Mouse (Mus musculus) MEL (cell line): Measurements from ENCODE around the gene 1700029I15Rik. TPM values are rescaled to one million over a fixed set of nuclear protein-coding genes. Genes with fewer than 3 reads are reported as not detected.

ENCODE experiments used
- DNase-seq: peaks from one replicate; pipeline ENCODE4 v3.0.0; 2011; ENCODE audit warnings: low read depth, low spot score
- H3K27ac ChIP-seq: 2 replicates; pipeline ENCODE4 v1.5.1; 2012; ENCODE audit warnings: low read depth, mild to moderate bottlenecking, control low read depth, low read length, moderate library complexity; ENCODE audit not compliant: control insufficient read depth
- H3K27me3 ChIP-seq, 2 experiments: fragments of 150-350 bp in 1 of 2; sonication (generic) in 1 of 2; 2 replicates each; pipeline ENCODE4 v1.6.1; 2012; ENCODE audit warnings: low read length in 2 of 2, mild to moderate bottlenecking in 2 of 2, improper control_type of control experiment in 1 of 2, moderate library complexity in 1 of 2; ENCODE audit not compliant: insufficient read depth in 2 of 2, control insufficient read depth in 1 of 2
- H3K36me3 ChIP-seq, 2 experiments: 2 replicates each; pipeline ENCODE4 v1.6.1; 2012 to 2014; ENCODE audit warnings: low read length in 2 of 2, improper control_type of control experiment in 1 of 2, inconsistent platforms in 1 of 2, mild to moderate bottlenecking in 1 of 2; ENCODE audit not compliant: insufficient read depth in 2 of 2, control insufficient read depth in 1 of 2
- H3K4me1 ChIP-seq, 2 experiments: fragments of 150-350 bp in 1 of 2; sonication (generic) in 1 of 2; 2 replicates each; pipeline ENCODE4 v1.6.1; 2012; ENCODE audit warnings: low read length in 2 of 2, improper control_type of control experiment in 1 of 2, mild to moderate bottlenecking in 1 of 2; ENCODE audit not compliant: insufficient read depth in 2 of 2, control insufficient read depth in 1 of 2
- H3K4me3 ChIP-seq, 2 experiments: fragments of 150-350 bp in 1 of 2; sonication (generic) in 1 of 2; 2 replicates each; pipeline ENCODE4 v1.5.1; 2012; ENCODE audit warnings: low read depth in 2 of 2, low read length in 2 of 2, mild to moderate bottlenecking in 2 of 2, moderate library complexity in 2 of 2, control low read depth in 1 of 2, improper control_type of control experiment in 1 of 2; ENCODE audit not compliant: control insufficient read depth in 1 of 2, insufficient read depth in 1 of 2
- H3K79me2 ChIP-seq: 2 replicates; pipeline ENCODE4 v1.6.1; 2012; ENCODE audit warnings: mild to moderate bottlenecking, low read length, moderate library complexity; ENCODE audit not compliant: control insufficient read depth, poor library complexity, insufficient read depth
- H3K9ac ChIP-seq: 2 replicates; pipeline ENCODE4 v1.6.1; 2012; ENCODE audit warnings: low read depth, mild to moderate bottlenecking, control low read depth, low read length, moderate library complexity; ENCODE audit not compliant: control insufficient read depth, poor library complexity, severe bottlenecking
- H3K9me3 ChIP-seq: fragments of 150-350 bp; sonication (generic); replicated peaks from 2 replicates; pipeline ENCODE4 v1.6.1; 2012; ENCODE audit warnings: mild to moderate bottlenecking, low read length, improper control_type of control experiment, moderate library complexity; ENCODE audit not compliant: insufficient read depth
- BHLHE40 ChIP-seq: IDR thresholded peaks from 2 replicates; pipeline ENCODE4 v1.6.1; 2012; ENCODE audit warnings: low read depth, mild to moderate bottlenecking, inconsistent platforms, low read length, improper control_type of control experiment, borderline replicate concordance
- CTCF ChIP-seq, 3 experiments: IDR thresholded peaks in 2 of 3; conservative IDR thresholded peaks in 1 of 3; 2 replicates each; pipeline ENCODE4 v1.5.1; 2011 to 2012; ENCODE audit warnings: low read length in 3 of 3, low read depth in 2 of 3, mild to moderate bottlenecking in 2 of 3, improper control_type of control experiment in 1 of 3, inconsistent platforms in 1 of 3, mixed read lengths in 1 of 3, moderate library complexity in 1 of 3; ENCODE audit not compliant: control insufficient read depth in 1 of 3, insufficient read depth in 1 of 3, poor library complexity in 1 of 3, severe bottlenecking in 1 of 3
- E2F4 ChIP-seq: IDR thresholded peaks from 2 replicates; pipeline ENCODE4 v1.6.1; 2011; ENCODE audit warnings: low read depth, low read length, improper control_type of control experiment, borderline replicate concordance
- EP300 ChIP-seq, 2 experiments: IDR thresholded peaks; 2 replicates each; pipeline ENCODE4 v1.6.1; 2011; ENCODE audit warnings: improper control_type of control experiment in 2 of 2, low read length in 2 of 2, low read depth in 1 of 2, mild to moderate bottlenecking in 1 of 2
- GABPA ChIP-seq: IDR thresholded peaks from 2 replicates; pipeline ENCODE4 v1.6.1; 2012; ENCODE audit warnings: low read depth, mild to moderate bottlenecking, inconsistent platforms, low read length, improper control_type of control experiment, moderate library complexity
- GATA1 ChIP-seq: IDR thresholded peaks from 2 replicates; pipeline ENCODE4 v1.6.1; 2011; ENCODE audit warnings: low read depth, low read length, improper control_type of control experiment
- HCFC1 ChIP-seq: IDR thresholded peaks from 2 replicates; pipeline ENCODE4 v1.6.1; 2012; ENCODE audit warnings: low read depth, mild to moderate bottlenecking, inconsistent platforms, low read length, improper control_type of control experiment, moderate library complexity
- JUND ChIP-seq: IDR thresholded peaks from 2 replicates; pipeline ENCODE4 v1.6.1; 2011; ENCODE audit warnings: low read depth, mild to moderate bottlenecking, improper control_type of control experiment, low read length
- MAFK ChIP-seq: IDR thresholded peaks from 2 replicates; pipeline ENCODE4 v1.6.1; 2011; ENCODE audit warnings: low read depth, mild to moderate bottlenecking, low read length, improper control_type of control experiment, borderline replicate concordance
- NELFE ChIP-seq: IDR thresholded peaks from 2 replicates; pipeline ENCODE4 v1.6.1; 2011; ENCODE audit warnings: low read depth, low read length, improper control_type of control experiment
- NRF1 ChIP-seq: IDR thresholded peaks from 2 replicates; pipeline ENCODE4 v1.6.1; 2014; ENCODE audit warnings: low read depth, mild to moderate bottlenecking, inconsistent platforms, low read length, improper control_type of control experiment, moderate library complexity; ENCODE audit not compliant: poor library complexity, insufficient read depth, severe bottlenecking
- POLR2AphosphoS2 ChIP-seq: IDR thresholded peaks from 2 replicates; pipeline ENCODE4 v1.6.1; 2011; ENCODE audit warnings: low read length, improper control_type of control experiment
- POLR2AphosphoS5 ChIP-seq: IDR thresholded peaks from 2 replicates; pipeline ENCODE4 v1.6.1; 2012; ENCODE audit warnings: low read depth, borderline replicate concordance, mild to moderate bottlenecking, inconsistent platforms, low read length, moderate library complexity, mixed read lengths
- SMC3 ChIP-seq: IDR thresholded peaks from 2 replicates; pipeline ENCODE4 v1.6.1; 2011; ENCODE audit warnings: low read depth, low read length, improper control_type of control experiment
- TAL1 ChIP-seq: IDR thresholded peaks from 2 replicates; pipeline ENCODE4 v1.6.1; 2012; ENCODE audit warnings: mild to moderate bottlenecking, inconsistent platforms, low read length, moderate library complexity, mixed read lengths
- TBP ChIP-seq: IDR thresholded peaks from 2 replicates; pipeline ENCODE4 v1.8.0; 2011; ENCODE audit warnings: low read depth, low read length, improper control_type of control experiment
- TCF12 ChIP-seq: IDR thresholded peaks from 2 replicates; pipeline ENCODE4 v1.6.1; 2014; ENCODE audit warnings: low read depth, mild to moderate bottlenecking, inconsistent platforms, low read length, improper control_type of control experiment, moderate library complexity
- UBTF ChIP-seq: IDR thresholded peaks from 2 replicates; pipeline ENCODE4 v1.6.1; 2012; ENCODE audit warnings: low read depth, mild to moderate bottlenecking, inconsistent platforms, low read length, improper control_type of control experiment, moderate library complexity, borderline replicate concordance; ENCODE audit not compliant: insufficient read depth
- USF1 ChIP-seq: IDR thresholded peaks from 2 replicates; pipeline ENCODE4 v1.6.1; 2014; ENCODE audit warnings: low read depth, mild to moderate bottlenecking, inconsistent platforms, low read length, improper control_type of control experiment, moderate library complexity
- ZC3H11A ChIP-seq: IDR thresholded peaks from 2 replicates; pipeline ENCODE4 v1.6.1; 2012; ENCODE audit warnings: low read depth, mild to moderate bottlenecking, inconsistent platforms, low read length, improper control_type of control experiment
- ZMIZ1 ChIP-seq: IDR thresholded peaks from 2 replicates; pipeline ENCODE4 v1.6.1; 2012; ENCODE audit warnings: low read depth, mild to moderate bottlenecking, inconsistent platforms, low read length, improper control_type of control experiment, moderate library complexity
- ZNF384 ChIP-seq: IDR thresholded peaks from 2 replicates; pipeline ENCODE4 v1.6.1; 2012; ENCODE audit warnings: low read depth, mild to moderate bottlenecking, inconsistent platforms, low read length, improper control_type of control experiment
- polyA plus RNA-seq, 2 experiments: library from polyadenylated mRNA; stranded (reverse) in 1 of 2; unstranded in 1 of 2; fragments of >175 nt in 1 of 2; fragments of >200 nt in 1 of 2; gene quantifications; 2 replicates each; pipeline versions ENCODE4 v1.2.1 to v1.2.4; 2012; ENCODE audit warnings: low replicate concordance in 2 of 2, low read depth in 1 of 2; ENCODE audit not compliant: insufficient read length in 2 of 2, insufficient read depth in 1 of 2, missing spikeins in 1 of 2
- total RNA-seq: library from RNA; depleted of rRNA; stranded (reverse); fragments of 300-350 nt; gene quantifications from 2 replicates; pipeline ENCODE4 v1.2.3, GENCODE M21; 2012

1700029I15Rik gene
- total and polyA plus RNA-seq, 3 experiments: 0.65 to 3.2 TPM; not detected in 1

DNA sequence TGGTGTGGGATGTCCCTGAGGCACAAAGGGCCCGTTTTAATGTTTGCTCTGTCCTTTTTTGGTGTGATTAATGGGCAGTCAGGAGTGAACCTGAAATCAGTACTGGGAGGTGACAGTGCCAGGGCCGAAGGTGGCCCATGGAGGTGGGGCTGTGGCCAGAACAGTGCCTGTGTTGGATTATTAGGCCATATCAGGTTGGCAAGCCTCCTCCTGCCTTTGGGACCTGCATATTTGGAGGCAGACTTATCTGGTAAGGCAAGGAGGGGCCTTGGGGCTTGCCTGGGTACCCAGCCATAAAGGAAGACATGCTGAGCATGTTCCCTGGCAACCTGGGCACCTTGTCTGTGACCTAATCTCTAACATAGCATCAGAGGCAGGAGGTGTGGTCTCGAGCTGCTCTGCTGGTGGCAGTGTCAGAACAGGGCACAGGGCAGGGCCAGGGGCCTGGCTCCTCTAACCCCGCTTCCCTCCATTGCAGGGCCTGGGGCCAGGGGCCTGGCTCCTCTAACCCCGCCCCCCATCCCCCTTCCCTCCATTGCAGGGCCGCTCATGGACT lies 1.8 kb upstream of the 1700029I15Rik start:
- no peak for DNase-seq
- Histone ChIP-seq H3K36me3 (no peaks in the 10 kb centered on the region; a peak in 1 of 4 replicates), H3K27me3 (no peaks in the 10 kb centered on the region), H3K9me3 (no peaks in the 10 kb centered on the region)
- TF ChIP-seq EP300 (IDR thresholded peaks at IDR 0.05; ENCODE audit: low read depth in 1 of 2, low read length in 2 of 2) (no peak), MAFK (no peak), UBTF (no peak), POLR2AphosphoS2 (no peak), HCFC1 (no peak), ZC3H11A (no peak), ZMIZ1 (no peak), ZNF384 (no peak), NELFE (no peak)
- TF ChIP-seq, all 39 proteins: peak for 0
- H3K9ac ChIP-seq: no peak overlapping the region
- H3K4me1 ChIP-seq: peaks cover 0 to 8% of the 10 kb centered on the region in 2 experiments; a peak in 2 of 4 replicates
- H3K27ac ChIP-seq: no peak overlapping the region
- peaks cover 2% of the 10 kb centered on the region for H3K79me2 ChIP-seq
- no peak overlapping the region for H3K4me3 ChIP-seq

DNA sequence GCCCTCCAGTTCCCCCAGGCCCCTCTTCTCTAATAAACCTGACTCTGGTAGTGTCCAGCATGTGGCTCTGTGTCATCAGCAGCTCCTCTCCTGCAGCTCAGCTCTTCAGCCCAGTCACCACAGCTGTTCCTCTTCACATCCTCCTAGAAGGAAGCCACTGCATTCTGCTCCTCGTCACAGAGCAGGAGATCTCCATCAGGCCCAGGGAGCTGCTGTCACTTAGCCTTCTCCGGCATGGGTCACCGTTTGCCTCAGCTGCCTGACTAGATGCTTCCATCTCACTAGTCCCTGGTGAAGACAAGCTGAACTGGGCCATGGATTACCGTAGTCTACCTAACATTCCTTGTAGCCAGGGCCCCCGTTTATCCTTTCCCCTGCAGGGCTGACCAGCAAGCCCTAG lies 1.2 kb upstream of the 1700029I15Rik start:
- H3K4me3 ChIP-seq: no peak overlapping the region
- no peaks in the 10 kb centered on the region; a peak in 1 of 4 replicates for H3K36me3 ChIP-seq
- H3K9ac ChIP-seq: no peak overlapping the region
- H3K79me2 ChIP-seq: no peaks in the 10 kb centered on the region
- no peak for DNase-seq
- H3K4me1 ChIP-seq: peaks cover 0 to 4% of the 10 kb centered on the region in 2 experiments; a peak in 2 of 4 replicates
- H3K9me3 ChIP-seq: no peaks in the 10 kb centered on the region
- H3K27ac ChIP-seq: no peak overlapping the region
- no peak for TF ChIP-seq GABPA
- no peak for TF ChIP-seq NRF1
- no peaks in the 10 kb centered on the region for H3K27me3 ChIP-seq

DNA sequence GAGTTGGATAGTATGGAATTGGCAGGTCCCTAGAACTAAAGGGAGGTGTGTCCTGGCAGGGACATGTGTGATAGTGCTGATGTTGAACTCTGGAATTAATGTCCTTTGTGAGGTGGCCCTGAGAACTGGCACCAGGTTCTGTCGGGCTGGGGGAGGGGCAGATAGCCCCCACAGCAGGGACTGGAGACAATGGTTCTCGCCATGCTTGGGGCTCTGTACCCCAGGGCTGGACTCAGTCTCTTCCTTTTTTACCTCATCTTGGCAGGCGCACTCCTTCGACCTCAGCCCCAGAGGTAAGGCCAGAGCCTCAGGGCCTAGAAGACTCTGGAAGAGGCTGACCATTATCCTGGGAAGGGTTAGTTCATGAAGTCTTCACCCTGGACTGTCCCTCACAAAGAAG lies 421 bp downstream of the 1700029I15Rik start:
- Histone ChIP-seq H3K9ac (no peak overlapping the region), H3K27ac (no peak overlapping the region), H3K4me1 (no peaks in the 10 kb centered on the region), H3K79me2 (no peaks in the 10 kb centered on the region), H3K27me3 (no peaks in the 10 kb centered on the region), H3K4me3 (no peak overlapping the region), H3K9me3 (no peaks in the 10 kb centered on the region), H3K36me3 (no peaks in the 10 kb centered on the region; a peak in 1 of 4 replicates)
- TF ChIP-seq HCFC1: no peak
- no peak for TF ChIP-seq TBP
- no peak for TF ChIP-seq JUND
- TF ChIP-seq MAFK: no peak
- no peak for TF ChIP-seq ZC3H11A
- no peak for TF ChIP-seq E2F4
- no peak for TF ChIP-seq CTCF (IDR thresholded peaks at IDR 0.05 in 2 of 3, conservative IDR thresholded peaks at IDR 0.05 in 1 of 3; ENCODE audit: control insufficient read depth in 1 of 3, insufficient read depth in 1 of 3, low read depth in 2 of 3, low read length in 3 of 3, poor library complexity in 1 of 3, severe bottlenecking in 1 of 3)
- TF ChIP-seq TAL1: no peak
- TF ChIP-seq USF1: no peak
- TF ChIP-seq BHLHE40: no peak
- no peak for TF ChIP-seq EP300 (IDR thresholded peaks at IDR 0.05; ENCODE audit: low read depth in 1 of 2, low read length in 2 of 2)
- TF ChIP-seq POLR2AphosphoS5: no peak
- TF ChIP-seq ZMIZ1: no peak
- no peak for TF ChIP-seq SMC3
- TF ChIP-seq GATA1: no peak
- no peak for TF ChIP-seq TCF12
- no peak for TF ChIP-seq ZNF384
- TF ChIP-seq NELFE: no peak
- DNase-seq: no peak
